Comparison of ENCODE assay signal across 8 mouse cellular contexts in genomic region chr16:31592014-31592871, GRCm38 (mm10).
A peak's percentile ranks its signal among the peaks of the same experiment; 100 is the strongest.
DNase-seq lines count a peak whose midpoint lies in the region; ATAC-seq and TF ChIP-seq lines count a peak whose summit lies in the region.

No protein-coding gene starts in this region.

- peak; percentile 97 for ATAC-seq in forebrain, embryonic 16.5 days
- peak; percentile 96 for ATAC-seq in hindbrain, embryonic 12.5 days (ENCODE audit: low FRiP score)
- ATAC-seq in lung, embryonic 16.5 days (ENCODE audit: low read depth), result peak; percentile 98

- DNase-seq in MEL (ENCODE audit: low read depth, low spot score), result peak; percentile 72
- DNase-seq in cerebellum, adult 9-10 months, result peak; percentile 73
- DNase-seq in layer of hippocampus, adult 9-11 months, result peak; percentile 74
- peak; percentile 82 for DNase-seq in retina, embryonic 14.5 days (ENCODE audit: low spot score)
- peak; percentile 76 to 89 for DNase-seq in urinary bladder, postnatal 4 days (ENCODE audit: low spot score in 2 of 2)

- TF ChIP-seq CTCF in MEL (IDR thresholded peaks at IDR 0.05 in 2 of 3, conservative IDR thresholded peaks at IDR 0.05 in 1 of 3; ENCODE audit: control insufficient read depth in 1 of 3, insufficient read depth in 1 of 3, low read depth in 2 of 3, low read length in 3 of 3, poor library complexity in 1 of 3, severe bottlenecking in 1 of 3), result no peak

- H3K4me3 ChIP-seq in MEL (ENCODE audit: control insufficient read depth in 1 of 2, insufficient read depth in 1 of 2, low read depth in 2 of 2, low read length in 2 of 2), result no peak overlapping the region
- no peak overlapping the region for H3K4me3 ChIP-seq in forebrain, embryonic 16.5 days (replicated peaks; ENCODE audit: low read length)
- no peak overlapping the region for H3K4me3 ChIP-seq in hindbrain, embryonic 12.5 days
- peak overlapping the region; percentile 13; the same call in 1 of the 2 replicates for H3K4me3 ChIP-seq in lung, embryonic 16.5 days (ENCODE audit: low read length)

- no peaks in the 10 kb centered on the region for H3K79me2 ChIP-seq in MEL (ENCODE audit: control insufficient read depth, insufficient read depth, low read length, poor library complexity)

- no peaks in the 10 kb centered on the region for H3K9me3 ChIP-seq in MEL (replicated peaks; ENCODE audit: insufficient read depth, low read length)
- H3K9me3 ChIP-seq in forebrain, embryonic 16.5 days (ENCODE audit: control insufficient read depth, low read length), result no peaks in the 10 kb centered on the region
- no peaks in the 10 kb centered on the region for H3K9me3 ChIP-seq in hindbrain, embryonic 12.5 days (replicated peaks)
- no peaks in the 10 kb centered on the region for H3K9me3 ChIP-seq in lung, embryonic 16.5 days (ENCODE audit: control insufficient read depth, low read length)

- H3K4me2 ChIP-seq in forebrain, embryonic 16.5 days (ENCODE audit: low read length), result peak overlapping the region; percentile 27
- H3K4me2 ChIP-seq in hindbrain, embryonic 12.5 days (replicated peaks), result peak overlapping the region; percentile 35
- peak overlapping the region; percentile 41 for H3K4me2 ChIP-seq in lung, embryonic 16.5 days (ENCODE audit: low read depth, low read length)

- under 1% methylated on average over 7 of the region's 7 CpGs for WGBS in forebrain, embryonic 16.5 days
- 10% methylated on average over 7 of the region's 7 CpGs for WGBS in hindbrain, embryonic 12.5 days
- WGBS in lung, embryonic 16.5 days, result under 1% methylated on average over 7 of the region's 7 CpGs

- TF ChIP-seq EP300 in MEL (IDR thresholded peaks at IDR 0.05; ENCODE audit: low read depth in 1 of 2, low read length in 2 of 2), result no peak

- H3K9ac ChIP-seq in MEL (ENCODE audit: control insufficient read depth, low read depth, low read length, poor library complexity, severe bottlenecking), result no peak overlapping the region
- H3K9ac ChIP-seq in forebrain, embryonic 16.5 days (replicated peaks; ENCODE audit: low read depth, low read length), result peak overlapping the region; percentile 47
- peak overlapping the region; percentile 27; the same call in 1 of the 2 replicates for H3K9ac ChIP-seq in hindbrain, embryonic 12.5 days
- H3K9ac ChIP-seq in lung, embryonic 16.5 days (ENCODE audit: low read length), result no peak overlapping the region

- H3K27me3 ChIP-seq in MEL (ENCODE audit: control insufficient read depth in 1 of 2, insufficient read depth in 2 of 2, low read length in 2 of 2), result 0 out of 4 replicates have a peak, but pooled peaks cover 0 to 2% of the 10 kb centered on the region in 2 experiments
- H3K27me3 ChIP-seq in forebrain, embryonic 16.5 days (replicated peaks; ENCODE audit: control insufficient read depth, insufficient read depth, low read length), result no peaks in the 10 kb centered on the region
- no peaks in the 10 kb centered on the region for H3K27me3 ChIP-seq in hindbrain, embryonic 12.5 days
- no peaks in the 10 kb centered on the region for H3K27me3 ChIP-seq in lung, embryonic 16.5 days (ENCODE audit: control insufficient read depth, insufficient read depth, low read depth, low read length)

- H3K36me3 ChIP-seq in MEL (ENCODE audit: control insufficient read depth in 1 of 2, insufficient read depth in 2 of 2, low read length in 2 of 2), result no peaks in the 10 kb centered on the region
- H3K36me3 ChIP-seq in forebrain, embryonic 16.5 days (ENCODE audit: control insufficient read depth, insufficient read depth), result no peaks in the 10 kb centered on the region
- no peaks in the 10 kb centered on the region for H3K36me3 ChIP-seq in hindbrain, embryonic 12.5 days
- no peaks in the 10 kb centered on the region for H3K36me3 ChIP-seq in lung, embryonic 16.5 days (ENCODE audit: control insufficient read depth, insufficient read depth, low read length)

- no peak for TF ChIP-seq RAD21 in MEL (IDR thresholded peaks at IDR 0.05; ENCODE audit: low read depth, low read length)

- peaks cover 0 to 13% of the 10 kb centered on the region in 2 experiments; a peak in 1 of 4 replicates for H3K4me1 ChIP-seq in MEL (ENCODE audit: control insufficient read depth in 1 of 2, insufficient read depth in 2 of 2, low read length in 2 of 2)
- peaks cover 36% of the 10 kb centered on the region for H3K4me1 ChIP-seq in forebrain, embryonic 16.5 days (replicated peaks; ENCODE audit: control insufficient read depth, insufficient read depth, low read length)
- peaks cover 34% of the 10 kb centered on the region for H3K4me1 ChIP-seq in hindbrain, embryonic 12.5 days
- peaks cover 19% of the 10 kb centered on the region for H3K4me1 ChIP-seq in lung, embryonic 16.5 days (replicated peaks; ENCODE audit: control insufficient read depth, insufficient read depth, low read length)

- H3K27ac ChIP-seq in MEL (ENCODE audit: control insufficient read depth, low read depth, low read length), result no peak overlapping the region
- H3K27ac ChIP-seq in forebrain, embryonic 16.5 days (ENCODE audit: low read length), result peak overlapping the region; percentile 96
- peak overlapping the region; percentile 85 for H3K27ac ChIP-seq in hindbrain, embryonic 12.5 days
- peak overlapping the region; percentile 90 for H3K27ac ChIP-seq in lung, embryonic 16.5 days (ENCODE audit: low read length)

- TF ChIP-seq POLR2A in MEL (IDR thresholded peaks at IDR 0.05; ENCODE audit: control insufficient read depth in 1 of 2, insufficient read depth in 1 of 2, low read depth in 1 of 2, low read length in 2 of 2, poor library complexity in 1 of 2), result no peak

TF ChIP-seq in MEL, 35 proteins besides CTCF, POLR2A, EP300 and RAD21:
- peak; percentile 49; the same call in 1 of the 2 replicates for TF ChIP-seq MAFK (IDR thresholded peaks at IDR 0.05; ENCODE audit: borderline replicate concordance, low read depth, low read length)
- TF ChIP-seq GATA1 (IDR thresholded peaks at IDR 0.05; ENCODE audit: low read depth, low read length), result no peak
- no peak for TF ChIP-seq ZKSCAN1 (IDR thresholded peaks at IDR 0.05; ENCODE audit: low read depth, low read length)

Comparison
In these comparisons a context has a peak if more than half of its experiments do, and no peak if none do; other contexts are left out.
1. H3K9ac ChIP-seq: peak in forebrain, embryonic 16.5 days (single experiment) and hindbrain, embryonic 12.5 days (single experiment); none in MEL (single experiment) and lung, embryonic 16.5 days (single experiment).
2. Peak in every context shown above with its lines, with median percentiles within 50 percentile points of each other: DNase-seq, ATAC-seq and H3K4me2 ChIP-seq.